Mouse (Mus musculus): ENCODE data around the gene Abhd10. TPM values are rescaled to one million over a fixed set of nuclear protein-coding genes. Genes with fewer than 3 reads are reported as not detected.

The Abhd10 gene
- total RNA-seq, 2 experiments from 2014 or later = 19.8 to 20.5 TPM

- DNase-seq (ENCODE audit: low spot score in 2 of 2) = no peak
- no peak overlapping the region for H3K4me3 ChIP-seq
Measured at GRCm38 (mm10) chr16:45762859-45763505, 20.2 kb upstream of the Abhd10 start.

GRCm38 (mm10) chr16:45761425-45761824, 18.7 kb upstream of the Abhd10 start:
- H3K27ac ChIP-seq = no peak overlapping the region
- DNase-seq (ENCODE audit: low spot score in 2 of 2) = no peak
- no peak overlapping the region for H3K4me3 ChIP-seq
- TF ChIP-seq CTCF (conservative IDR thresholded peaks at IDR 0.05) = peak; percentile 68

More at GRCm38 (mm10) chr16:45762859-45763505, 20.2 kb upstream of the Abhd10 start:
- no peak overlapping the region for H3K27ac ChIP-seq
- TF ChIP-seq CTCF (conservative IDR thresholded peaks at IDR 0.05) = no peak

GRCm38 (mm10) chr16:45758726-45759269, 16.0 kb upstream of the Abhd10 start:
- DNase-seq (ENCODE audit: low spot score in 2 of 2) = no peak
- no peak for TF ChIP-seq CTCF (conservative IDR thresholded peaks at IDR 0.05)

GRCm38 (mm10) chr16:45757421-45758078, 14.8 kb upstream of the Abhd10 start:
- no peak overlapping the region for H3K4me3 ChIP-seq
- H3K27ac ChIP-seq = peak overlapping the region; percentile 32; the same call in 1 of the 2 replicates
- TF ChIP-seq CTCF (conservative IDR thresholded peaks at IDR 0.05) = no peak
- no peak for DNase-seq (ENCODE audit: low spot score in 2 of 2)

More at GRCm38 (mm10) chr16:45758726-45759269, 16.0 kb upstream of the Abhd10 start:
- H3K27ac ChIP-seq = no peak overlapping the region
- H3K4me3 ChIP-seq = no peak overlapping the region

GRCm38 (mm10) chr16:45756855-45757254, 14.1 kb upstream of the Abhd10 start:
- TF ChIP-seq CTCF (conservative IDR thresholded peaks at IDR 0.05) = peak; percentile 96
- Histone ChIP-seq H3K4me3 (no peak overlapping the region), H3K27ac (no peak overlapping the region)
- peak; percentile 66 to 68 for DNase-seq (ENCODE audit: low spot score in 2 of 2)

- H3K27ac ChIP-seq = peak overlapping the region; percentile 97
- peak; percentile 40 for TF ChIP-seq CTCF (conservative IDR thresholded peaks at IDR 0.05)
- DNase-seq (ENCODE audit: low spot score in 2 of 2) = no peak
- peak overlapping the region; percentile 84 for H3K4me3 ChIP-seq
Measured at GRCm38 (mm10) chr16:45743591-45744144, 913 bp upstream of the Abhd10 start.

- H3K27ac ChIP-seq = no peak overlapping the region
- DNase-seq (ENCODE audit: low spot score in 2 of 2) = no peak
- no peak for TF ChIP-seq CTCF (conservative IDR thresholded peaks at IDR 0.05)
- no peak overlapping the region for H3K4me3 ChIP-seq
Measured at GRCm38 (mm10) chr16:45737880-45738279, 4.9 kb downstream of the Abhd10 start.

GRCm38 (mm10) chr16:45736724-45737123, 6.0 kb downstream of the Abhd10 start:
- Histone ChIP-seq H3K27ac (no peak overlapping the region), H3K4me3 (no peak overlapping the region)
- TF ChIP-seq CTCF (conservative IDR thresholded peaks at IDR 0.05) = no peak
- DNase-seq (ENCODE audit: low spot score in 2 of 2) = no peak

GRCm38 (mm10) chr16:45729163-45729562, 13.6 kb downstream of the Abhd10 start:
- H3K27ac ChIP-seq = peak overlapping the region; percentile 67
- no peak for TF ChIP-seq CTCF (conservative IDR thresholded peaks at IDR 0.05)
- DNase-seq (ENCODE audit: low spot score in 2 of 2) = no peak
- H3K4me3 ChIP-seq = no peak overlapping the region

- peak overlapping the region; percentile 67 for H3K4me3 ChIP-seq
- peak overlapping the region; percentile 97 for H3K27ac ChIP-seq
- no peak for TF ChIP-seq CTCF (conservative IDR thresholded peaks at IDR 0.05)
- peak in 1 of 2 experiments; percentile 49 for DNase-seq (ENCODE audit: low spot score in 2 of 2)
Measured at GRCm38 (mm10) chr16:45724742-45725102, 18.0 kb downstream of the Abhd10 start.

- H3K4me3 ChIP-seq = peak within 1 kb of the TSS; percentile 67
- peak within 1 kb of the TSS; percentile 97 for H3K27ac ChIP-seq
- DNase-seq (ENCODE audit: low spot score in 2 of 2) = peak; percentile 68 to 70
- TF ChIP-seq CTCF (conservative IDR thresholded peaks at IDR 0.05) = no peak
Measured at GRCm38 (mm10) chr16:45724061-45724741, 18.6 kb downstream of the Abhd10 start, which contains the start of gene Tagln3. Gene Tagln3 (minus strand): TSS chr16:45724608.

GRCm38 (mm10) chr16:45723172-45723901, 19.4 kb downstream of the Abhd10 start:
- H3K4me3 ChIP-seq = peak overlapping the region; percentile 67
- H3K27ac ChIP-seq = peak overlapping the region; percentile 97
- DNase-seq (ENCODE audit: low spot score in 2 of 2) = peak in 1 of 2 experiments; percentile 22
- no peak for TF ChIP-seq CTCF (conservative IDR thresholded peaks at IDR 0.05)
